Mouse (Mus musculus) CD4-positive, CD25-positive, alpha-beta regulatory T cell, adult 9 weeks (primary cell): ENCODE results near the gene Map3k7cl. TPM values are rescaled to one million over a fixed set of nuclear protein-coding genes. Genes with fewer than 3 reads are reported as not detected.

ENCODE experiments used
- polyA plus RNA-seq: library from polyadenylated mRNA; unstranded; fragments of 100-300 nt; shearing (Covaris generic); gene quantifications from one replicate; pipeline ENCODE4 v1.2.1, GENCODE M21; 2017

The Map3k7cl gene
- not detected for polyA plus RNA-seq

DNA sequence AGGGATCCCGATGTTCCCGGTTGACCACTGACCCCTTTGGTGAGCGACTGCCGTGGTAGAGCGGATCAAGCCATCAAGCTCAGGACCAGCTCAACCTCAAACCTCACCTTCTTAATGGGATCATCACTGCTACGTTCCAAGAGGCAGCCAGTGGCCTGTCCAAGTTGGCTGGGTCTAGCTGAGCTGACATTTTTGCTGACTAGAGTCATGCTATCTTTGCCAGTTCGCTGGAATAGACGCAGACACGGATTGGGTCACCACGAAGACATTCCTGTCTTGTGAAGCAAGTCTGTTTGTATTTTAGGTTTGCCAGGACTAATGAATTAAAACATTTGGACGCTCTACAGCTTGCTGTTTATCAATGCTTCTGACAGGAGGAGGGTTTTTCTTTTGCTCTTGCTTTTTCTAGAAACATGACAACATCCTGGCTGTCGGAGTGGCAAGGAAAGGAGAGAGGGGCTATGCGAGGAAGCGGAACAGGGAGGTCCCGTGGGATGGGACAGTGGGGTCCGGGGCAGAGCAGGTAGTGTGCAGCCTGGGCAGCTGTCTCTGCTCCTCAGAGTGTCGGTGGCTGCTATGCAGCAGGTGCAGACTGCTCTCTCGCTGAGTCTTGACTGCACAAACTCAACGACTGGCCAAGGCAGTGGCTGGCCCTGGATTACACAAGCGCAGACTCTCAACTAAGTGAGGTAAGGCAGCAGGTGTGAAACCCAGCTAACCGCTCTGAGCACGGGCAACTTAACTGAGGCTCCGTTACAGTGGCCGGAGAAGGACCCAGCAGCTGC is at the start of gene Map3k7cl:
Gene Map3k7cl (plus strand): TSS at position 424 of the 785 bp plus-strand sequence.

Other genes starting within 250 kb of the Map3k7cl start
- gene N6amt1, start 199.1 kb upstream of the Map3k7cl start, polyA plus RNA-seq = 21.0 TPM
- gene Ltn1, start 120.7 kb upstream of the Map3k7cl start, polyA plus RNA-seq = 68.4 TPM
- gene Rwdd2b, start 112.8 kb upstream of the Map3k7cl start, polyA plus RNA-seq = 13.7 TPM
- 75.2 TPM for gene Usp16, start 98.6 kb upstream of the Map3k7cl start, polyA plus RNA-seq
- gene Cct8, start 57.5 kb upstream of the Map3k7cl start, polyA plus RNA-seq = 412 TPM
- gene Bach1, start 145.6 kb downstream of the Map3k7cl start, polyA plus RNA-seq = 4.5 TPM